Mouse (Mus musculus): ENCODE data around the gene Slc22a20.

Gene Slc22a20

GRCm38 (mm10) chr19:5952071-5952691 is 33.8 kb downstream of the Slc22a20 start:
- DNase-seq (ENCODE audit: low spot score), result peak; percentile 32

GRCm38 (mm10) chr19:5951631-5952030 is 34.3 kb downstream of the Slc22a20 start:
- no peak for DNase-seq (ENCODE audit: low spot score)

GRCm38 (mm10) chr19:5950218-5950617 is 35.7 kb downstream of the Slc22a20 start:
- DNase-seq (ENCODE audit: low spot score), result no peak

GRCm38 (mm10) chr19:5945891-5946290 is 40.1 kb downstream of the Slc22a20 start:
- DNase-seq (ENCODE audit: low spot score), result no peak

GRCm38 (mm10) chr19:5945027-5945426 is 40.9 kb downstream of the Slc22a20 start:
- DNase-seq (ENCODE audit: low spot score), result peak; percentile 29

GRCm38 (mm10) chr19:5944145-5944544 is 41.8 kb downstream of the Slc22a20 start:
- no peak for DNase-seq (ENCODE audit: low spot score)

GRCm38 (mm10) chr19:5943404-5943803 is 42.5 kb downstream of the Slc22a20 start:
- no peak for DNase-seq (ENCODE audit: low spot score)

GRCm38 (mm10) chr19:5942581-5942980 is 43.4 kb downstream of the Slc22a20 start:
- no peak for DNase-seq (ENCODE audit: low spot score)

GRCm38 (mm10) chr19:5940656-5941055 is 45.3 kb downstream of the Slc22a20 start:
- no peak for DNase-seq (ENCODE audit: low spot score)

GRCm38 (mm10) chr19:5940173-5940572 is 45.8 kb downstream of the Slc22a20 start:
- no peak for DNase-seq (ENCODE audit: low spot score)

GRCm38 (mm10) chr19:5939715-5940114 is 46.2 kb downstream of the Slc22a20 start:
- DNase-seq (ENCODE audit: low spot score), result no peak

GRCm38 (mm10) chr19:5938516-5938915 is 47.4 kb downstream of the Slc22a20 start:
- DNase-seq (ENCODE audit: low spot score), result no peak

GRCm38 (mm10) chr19:5937836-5938406 is 48.0 kb downstream of the Slc22a20 start:
- no peak for DNase-seq (ENCODE audit: low spot score)

- no peak for DNase-seq (ENCODE audit: low spot score)
Observed at GRCm38 (mm10) chr19:5937095-5937835, 48.7 kb downstream of the Slc22a20 start.

- DNase-seq (ENCODE audit: low spot score), result no peak
Observed at GRCm38 (mm10) chr19:5935691-5936090, 50.3 kb downstream of the Slc22a20 start.

GRCm38 (mm10) chr19:5935266-5935665 is 50.7 kb downstream of the Slc22a20 start:
- DNase-seq (ENCODE audit: low spot score), result peak; percentile 44

- DNase-seq (ENCODE audit: low spot score), result no peak
Observed at GRCm38 (mm10) chr19:5929634-5930596, 56.0 kb downstream of the Slc22a20 start.

GRCm38 (mm10) chr19:5928546-5928945 is 57.4 kb downstream of the Slc22a20 start:
- no peak for DNase-seq (ENCODE audit: low spot score)

- no peak for DNase-seq (ENCODE audit: low spot score)
Observed at GRCm38 (mm10) chr19:5928104-5928503, 57.8 kb downstream of the Slc22a20 start.

GRCm38 (mm10) chr19:5927532-5927931 is 58.4 kb downstream of the Slc22a20 start:
- DNase-seq (ENCODE audit: low spot score), result no peak

GRCm38 (mm10) chr19:5927026-5927425 is 58.9 kb downstream of the Slc22a20 start:
- DNase-seq (ENCODE audit: low spot score), result no peak

GRCm38 (mm10) chr19:5925311-5925855 is 60.6 kb downstream of the Slc22a20 start:
- DNase-seq (ENCODE audit: low spot score), result no peak

Data from embryo, embryonic 10 days (tissue).